Mouse (Mus musculus) heart, embryonic 12.5 days (tissue): Measurements from ENCODE around the gene Dcdc2a. TPM values are rescaled to one million over a fixed set of nuclear protein-coding genes. Genes with fewer than 3 reads are reported as not detected.
A peak's percentile ranks its signal among the peaks of the same experiment; 100 is the strongest.

Experiments
- ATAC-seq: fragments of 200-750 bp; cut with Nextera tagmentation; 2 replicates; pipeline ENCODE4 v1.8.0; 2017; ENCODE audit warnings: moderate TSS enrichment, moderate library complexity; ENCODE audit not compliant: insufficient number of reproducible peaks, low FRiP score
- H3K27ac ChIP-seq: fragments of 300-500 bp; sonication (generic); 2 replicates; pipeline ENCODE4 v1.5.1; 2016; ENCODE audit warnings: mild to moderate bottlenecking, moderate library complexity; ENCODE audit not compliant: poor library complexity, severe bottlenecking
- H3K27me3 ChIP-seq: fragments of 300-500 bp; sonication (generic); replicated peaks from 2 replicates; pipeline ENCODE4 v1.6.1; 2016; ENCODE audit warnings: mild to moderate bottlenecking, moderate library complexity
- H3K36me3 ChIP-seq: fragments of 300-500 bp; sonication (generic); 2 replicates; pipeline ENCODE4 v1.6.1; 2016; ENCODE audit warnings: mild to moderate bottlenecking, moderate library complexity
- H3K4me1 ChIP-seq: fragments of 300-500 bp; sonication (generic); replicated peaks from 2 replicates; pipeline ENCODE4 v1.6.1; 2016; ENCODE audit warnings: mild to moderate bottlenecking
- H3K4me2 ChIP-seq: fragments of 300-500 bp; sonication (generic); 2 replicates; pipeline ENCODE4 v1.6.1; 2016; ENCODE audit warnings: mild to moderate bottlenecking, moderate library complexity
- H3K4me3 ChIP-seq: fragments of 300-500 bp; sonication (generic); 2 replicates; pipeline ENCODE4 v1.5.1; 2016; ENCODE audit warnings: mild to moderate bottlenecking
- H3K9ac ChIP-seq: fragments of 300-500 bp; sonication (generic); 2 replicates; pipeline ENCODE4 v1.6.1; 2016; ENCODE audit warnings: mild to moderate bottlenecking, moderate library complexity
- H3K9me3 ChIP-seq: fragments of 300-500 bp; sonication (generic); replicated peaks from 2 replicates; pipeline ENCODE4 v1.6.1; 2016; ENCODE audit warnings: mild to moderate bottlenecking, moderate library complexity
- WGBS: fragments of 180-500 bp; shearing (Covaris S2); methylation state at CpG from one replicate; pipeline ENCODE4 v1.1.7; 2016; 5-methylcytosine and 5-hydroxymethylcytosine counted together
- polyA plus RNA-seq: library from polyadenylated mRNA; unstranded; fragments of >200 nt; fragmentation: Nextera tagmentation; extraction: Ambion mirVana; gene quantifications from 2 replicates; pipeline ENCODE4 v1.2.1, GENCODE M21; 2016

The Dcdc2a gene
- polyA plus RNA-seq, 1 experiment from 2014 or later, result 1.4 TPM

DNA sequence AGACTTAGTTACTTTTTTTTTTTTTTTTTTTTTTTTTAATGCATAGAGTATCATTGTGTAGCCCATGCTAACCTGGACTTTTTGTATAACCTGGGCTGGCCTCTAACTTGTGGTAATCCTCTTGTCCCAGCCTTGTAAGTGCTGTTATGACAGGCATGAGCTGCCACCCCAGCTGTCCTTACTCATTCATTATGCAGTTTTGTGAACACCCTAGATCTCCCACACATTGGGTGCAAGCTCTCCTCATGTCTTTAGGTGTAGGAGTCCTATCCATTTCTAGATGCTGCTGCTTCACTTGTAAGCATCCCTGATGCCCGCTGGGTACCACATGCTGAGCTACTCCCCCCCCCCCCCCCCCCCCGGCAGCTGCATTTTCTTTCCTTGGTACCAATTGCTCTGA is 71.4 kb downstream of the Dcdc2a start:
- WGBS, result 73% methylated on average over 2 of the region's 2 CpGs
- no peak overlapping the region for H3K4me2 ChIP-seq
- H3K36me3 ChIP-seq, result no peaks in the 10 kb centered on the region
- no peak overlapping the region for H3K4me3 ChIP-seq
- H3K27ac ChIP-seq, result no peak overlapping the region
- H3K4me1 ChIP-seq, result no peaks in the 10 kb centered on the region
- H3K9me3 ChIP-seq, result no peaks in the 10 kb centered on the region
- no peak overlapping the region for H3K9ac ChIP-seq
- no peaks in the 10 kb centered on the region for H3K27me3 ChIP-seq
- no peak for ATAC-seq

- H3K36me3 ChIP-seq, result no peaks in the 10 kb centered on the region
- no peaks in the 10 kb centered on the region for H3K4me1 ChIP-seq
- H3K4me3 ChIP-seq, result no peak overlapping the region
- no peak overlapping the region for H3K27ac ChIP-seq
- no peaks in the 10 kb centered on the region for H3K9me3 ChIP-seq
- H3K27me3 ChIP-seq, result no peaks in the 10 kb centered on the region
- 83% methylated on average over 6 of the region's 6 CpGs for WGBS
- H3K9ac ChIP-seq, result no peak overlapping the region
- H3K4me2 ChIP-seq, result no peak overlapping the region
- ATAC-seq, result no peak
Measured at GRCm38 (mm10) chr13:25127806-25128205, 72.0 kb downstream of the Dcdc2a start.

GRCm38 (mm10) chr13:25128766-25129165 is 73.0 kb downstream of the Dcdc2a start:
- ATAC-seq, result no peak
- Histone ChIP-seq H3K36me3 (no peaks in the 10 kb centered on the region), H3K4me3 (no peak overlapping the region), H3K4me2 (no peak overlapping the region), H3K9me3 (no peaks in the 10 kb centered on the region), H3K27me3 (no peaks in the 10 kb centered on the region), H3K4me1 (no peaks in the 10 kb centered on the region), H3K27ac (no peak overlapping the region), H3K9ac (no peak overlapping the region)
- 84% methylated on average over 9 of the region's 9 CpGs for WGBS

- no peaks in the 10 kb centered on the region for H3K36me3 ChIP-seq
- no peak overlapping the region for H3K27ac ChIP-seq
- WGBS, result 84% methylated on average over 3 of the region's 3 CpGs
- no peak overlapping the region for H3K4me2 ChIP-seq
- H3K4me3 ChIP-seq, result no peak overlapping the region
- no peaks in the 10 kb centered on the region for H3K27me3 ChIP-seq
- no peaks in the 10 kb centered on the region for H3K4me1 ChIP-seq
- H3K9me3 ChIP-seq, result no peaks in the 10 kb centered on the region
- no peak overlapping the region for H3K9ac ChIP-seq
- ATAC-seq, result no peak
Measured at GRCm38 (mm10) chr13:25143066-25143465, 87.3 kb downstream of the Dcdc2a start.

GRCm38 (mm10) chr13:25144093-25144492 is 88.3 kb downstream of the Dcdc2a start:
- Histone ChIP-seq H3K27me3 (no peaks in the 10 kb centered on the region), H3K4me1 (no peaks in the 10 kb centered on the region), H3K9ac (no peak overlapping the region), H3K4me2 (no peak overlapping the region), H3K27ac (no peak overlapping the region), H3K9me3 (no peaks in the 10 kb centered on the region), H3K36me3 (no peaks in the 10 kb centered on the region), H3K4me3 (no peak overlapping the region)
- WGBS, result 53% methylated on average over 2 of the region's 2 CpGs
- no peak for ATAC-seq

- no peak overlapping the region for H3K9ac ChIP-seq
- no peak overlapping the region for H3K4me2 ChIP-seq
- H3K4me1 ChIP-seq, result peaks cover 6% of the 10 kb centered on the region
- H3K27me3 ChIP-seq, result no peaks in the 10 kb centered on the region
- H3K4me3 ChIP-seq, result no peak overlapping the region
- 75% methylated on average over 2 of the region's 2 CpGs for WGBS
- no peak for ATAC-seq
- H3K36me3 ChIP-seq, result no peaks in the 10 kb centered on the region
- H3K9me3 ChIP-seq, result no peaks in the 10 kb centered on the region
- no peak overlapping the region for H3K27ac ChIP-seq
Measured at GRCm38 (mm10) chr13:25146232-25146631, 90.4 kb downstream of the Dcdc2a start.

- peak overlapping the region; percentile 2; the same call in 1 of the 2 replicates for H3K4me3 ChIP-seq
- no peaks in the 10 kb centered on the region for H3K27me3 ChIP-seq
- ATAC-seq, result no peak
- H3K36me3 ChIP-seq, result no peaks in the 10 kb centered on the region
- H3K4me2 ChIP-seq, result peak overlapping the region; percentile 54
- H3K4me1 ChIP-seq, result peaks cover 6% of the 10 kb centered on the region
- no peak overlapping the region for H3K27ac ChIP-seq
- no peak overlapping the region for H3K9ac ChIP-seq
- H3K9me3 ChIP-seq, result no peaks in the 10 kb centered on the region
- WGBS, result 11% methylated on average over 17 of the region's 17 CpGs
Measured at GRCm38 (mm10) chr13:25150154-25150781, 94.5 kb downstream of the Dcdc2a start.

- ATAC-seq, result no peak
- no peak overlapping the region for H3K4me2 ChIP-seq
- H3K36me3 ChIP-seq, result no peaks in the 10 kb centered on the region
- WGBS, result 39% methylated on average over 4 of the region's 4 CpGs
- H3K4me3 ChIP-seq, result no peak overlapping the region
- H3K27me3 ChIP-seq, result no peaks in the 10 kb centered on the region
- no peak overlapping the region for H3K9ac ChIP-seq
- H3K27ac ChIP-seq, result no peak overlapping the region
- H3K4me1 ChIP-seq, result peaks cover 6% of the 10 kb centered on the region
- H3K9me3 ChIP-seq, result no peaks in the 10 kb centered on the region
Measured at GRCm38 (mm10) chr13:25150861-25151260, 95.1 kb downstream of the Dcdc2a start.

DNA sequence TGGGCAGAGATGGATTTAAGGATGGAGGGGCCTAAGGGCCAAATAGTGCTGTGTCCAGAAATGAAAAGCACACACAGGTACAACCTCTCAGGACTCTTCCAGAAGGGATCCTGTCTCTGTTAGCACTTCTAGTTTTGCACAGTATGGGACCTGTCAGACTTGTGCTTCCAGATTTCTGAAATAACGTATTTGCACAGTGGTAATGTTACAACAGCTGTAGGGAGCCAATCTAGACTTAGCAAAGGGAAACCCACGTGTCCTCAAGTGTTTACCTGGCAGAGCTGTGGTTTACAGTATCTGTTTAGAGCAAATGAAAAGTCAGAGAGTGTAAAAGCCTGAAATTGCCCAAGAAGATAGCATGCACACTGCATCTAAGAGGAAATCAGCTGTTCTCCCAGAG is 104.1 kb downstream of the Dcdc2a start:
- WGBS, result 63% methylated on average over 2 of the region's 2 CpGs
- no peak overlapping the region for H3K4me3 ChIP-seq

DNA sequence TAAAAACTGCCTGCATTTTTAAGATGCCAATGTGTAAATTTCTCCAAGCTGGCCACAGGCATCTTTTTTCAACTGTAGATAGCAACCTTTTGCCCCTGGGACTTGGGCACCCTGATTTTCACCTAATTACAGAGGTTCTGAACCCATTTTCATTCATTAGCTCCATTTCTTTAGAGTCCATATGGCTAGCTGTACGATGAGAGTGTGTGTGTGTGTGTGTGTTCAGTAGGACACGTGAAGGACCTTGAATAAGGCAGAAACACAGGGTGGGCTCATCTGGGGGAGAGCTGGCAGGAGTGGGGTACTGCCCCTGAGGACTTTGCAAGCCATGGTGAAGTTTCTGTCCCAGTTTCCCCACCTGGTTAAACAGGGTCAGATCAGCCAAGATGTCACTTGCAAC is 105.0 kb downstream of the Dcdc2a start:
- H3K9ac ChIP-seq, result no peak overlapping the region
- WGBS, result 61% methylated on average over 2 of the region's 2 CpGs
- H3K9me3 ChIP-seq, result no peaks in the 10 kb centered on the region; the same call in 1 of the 2 replicates
- ATAC-seq, result no peak
- H3K4me3 ChIP-seq, result no peak overlapping the region
- no peaks in the 10 kb centered on the region for H3K36me3 ChIP-seq
- no peaks in the 10 kb centered on the region for H3K4me1 ChIP-seq
- H3K4me2 ChIP-seq, result no peak overlapping the region
- H3K27me3 ChIP-seq, result no peaks in the 10 kb centered on the region
- no peak overlapping the region for H3K27ac ChIP-seq

More for the DNA sequence above, 104.1 kb downstream of the Dcdc2a start:
- Histone ChIP-seq H3K27me3 (no peaks in the 10 kb centered on the region), H3K4me2 (no peak overlapping the region), H3K9me3 (no peaks in the 10 kb centered on the region), H3K36me3 (no peaks in the 10 kb centered on the region), H3K4me1 (no peaks in the 10 kb centered on the region), H3K27ac (no peak overlapping the region), H3K9ac (no peak overlapping the region)
- no peak for ATAC-seq

DNA sequence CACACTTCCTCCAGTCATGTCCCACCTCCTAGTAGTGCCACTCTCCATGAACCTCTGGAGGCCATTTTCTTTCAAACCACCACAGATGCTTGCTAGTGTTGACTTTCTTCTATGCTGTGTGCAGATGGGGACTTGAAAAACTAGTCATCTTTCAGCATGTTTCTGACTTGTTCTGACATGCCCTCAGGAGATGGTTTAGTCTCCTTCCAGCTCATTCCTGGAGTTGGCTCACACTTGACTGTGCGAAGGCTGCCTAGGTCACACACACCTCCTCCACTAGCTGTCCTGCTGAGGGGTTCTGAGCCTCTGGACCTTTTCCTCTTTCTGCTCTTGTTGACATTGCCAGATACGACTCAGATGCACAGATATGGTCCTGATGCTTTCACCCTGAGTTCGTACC is 106.8 kb downstream of the Dcdc2a start:
- Histone ChIP-seq H3K27me3 (no peaks in the 10 kb centered on the region), H3K4me3 (no peak overlapping the region), H3K36me3 (no peaks in the 10 kb centered on the region), H3K27ac (no peak overlapping the region), H3K4me2 (no peak overlapping the region), H3K9me3 (no peaks in the 10 kb centered on the region; the same call in 1 of the 2 replicates), H3K4me1 (no peaks in the 10 kb centered on the region), H3K9ac (no peak overlapping the region)
- no peak for ATAC-seq
- WGBS, result 68% methylated on average over 3 of the region's 3 CpGs

GRCm38 (mm10) chr13:25168891-25169290 is 113.1 kb downstream of the Dcdc2a start:
- H3K4me3 ChIP-seq, result no peak overlapping the region
- no peak overlapping the region for H3K4me2 ChIP-seq
- H3K9ac ChIP-seq, result no peak overlapping the region
- ATAC-seq, result no peak
- no peaks in the 10 kb centered on the region for H3K36me3 ChIP-seq
- no peaks in the 10 kb centered on the region for H3K27me3 ChIP-seq
- H3K9me3 ChIP-seq, result no peaks in the 10 kb centered on the region; the same call in 1 of the 2 replicates
- WGBS, result 80% methylated on average over 3 of the region's 3 CpGs
- no peak overlapping the region for H3K27ac ChIP-seq
- H3K4me1 ChIP-seq, result no peaks in the 10 kb centered on the region
